Mouse (Mus musculus) heart, postnatal 0 days (tissue): ENCODE measurements around the gene Vbp1.

Experiments
- CTCF ChIP-seq: IDR thresholded peaks from 2 replicates; pipeline ENCODE4 v1.5.1; 2016; ENCODE audit warnings: antibody characterized with exemption, control low read depth, low read depth
- EP300 ChIP-seq: IDR thresholded peaks from 2 replicates; pipeline ENCODE4 v1.6.1; 2016; ENCODE audit warnings: antibody characterized with exemption, low read depth

- TF ChIP-seq CTCF (no peak), EP300 (no peak)
These were observed 64.4 kb downstream of the Vbp1 start for GRCm38 (mm10) chrX:75578539-75578938.
